Mouse (Mus musculus) v-Abl transformed pro-B cells (cell line): Measurements from ENCODE around the gene Hsf2bp.

Experiments used
- in situ Hi-C, 2 experiments: fragments of 400-800 bp; cut with MboI; formaldehyde crosslinking; loops; one replicate each; pipeline ENCODE4 v1.15.1; 2025; ENCODE audit not compliant: unreplicated experiment in 2 of 2

Hsf2bp gene

DNA sequence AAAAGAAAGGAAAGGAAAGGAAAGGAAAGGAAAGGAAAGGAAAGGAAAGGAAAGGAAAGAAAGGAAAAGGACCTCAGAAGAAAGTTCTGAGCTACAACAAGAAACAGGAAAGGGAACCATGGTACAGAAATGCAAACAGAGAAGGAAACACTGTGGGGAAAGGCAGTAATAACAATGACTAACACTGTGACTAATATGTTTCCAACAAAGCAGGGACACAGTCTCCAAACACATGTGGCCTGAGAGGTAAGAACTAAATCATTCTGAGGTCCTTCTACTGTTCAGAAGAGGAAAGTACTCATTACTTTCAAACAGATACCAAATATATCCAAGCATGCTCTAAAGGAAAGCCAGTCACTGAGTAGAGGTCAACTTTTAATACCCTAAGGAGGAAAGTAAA, 42.0 kb downstream of the Hsf2bp start:
- in situ Hi-C loops: loop anchor here in 1 of 2 experiments (25.0 kb wide), 1 partner anchor 1457 kb away; no protein-coding TSS in a partner anchor

DNA sequence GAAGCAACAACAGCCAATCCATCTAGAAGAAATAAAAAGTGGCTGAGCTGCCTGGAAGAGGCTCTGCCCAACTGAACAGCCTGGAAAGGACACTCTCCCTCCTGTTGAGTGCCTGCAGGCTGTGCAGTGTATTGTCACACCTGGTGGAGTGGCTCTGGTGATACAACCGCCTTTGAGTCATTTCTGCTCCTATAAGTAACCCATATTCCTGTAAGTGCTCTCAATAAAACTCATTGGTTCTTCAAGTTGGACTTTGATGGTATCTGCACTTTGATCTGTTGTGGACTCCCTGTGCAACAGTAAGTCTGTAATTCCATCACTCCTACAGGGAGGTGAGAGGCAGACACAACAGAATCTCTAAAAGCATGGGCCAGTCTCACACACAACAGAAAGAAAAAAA, 42.8 kb downstream of the Hsf2bp start:
- in situ Hi-C loops: loop anchor here in 1 of 2 experiments (25.0 kb wide), 1 partner anchor 1456 kb away; no protein-coding TSS in a partner anchor

GRCm38 (mm10) chr17:31992004-31992403, 44.1 kb downstream of the Hsf2bp start:
- in situ Hi-C loops: loop anchor here in 1 of 2 experiments (25.0 kb wide), 1 partner anchor 1455 kb away; no protein-coding TSS in a partner anchor

GRCm38 (mm10) chr17:31989035-31989434, 47.1 kb downstream of the Hsf2bp start:
- in situ Hi-C loops: loop anchor here in 1 of 2 experiments (25.0 kb wide), 1 partner anchor 1452 kb away; no protein-coding TSS in a partner anchor

GRCm38 (mm10) chr17:31986915-31987314, 49.2 kb downstream of the Hsf2bp start:
- in situ Hi-C loops: loop anchor here in 1 of 2 experiments (25.0 kb wide), 1 partner anchor 1450 kb away; no protein-coding TSS in a partner anchor

GRCm38 (mm10) chr17:31983491-31983890, 52.7 kb downstream of the Hsf2bp start:
- in situ Hi-C loops: loop anchor here in 1 of 2 experiments (25.0 kb wide), 1 partner anchor 1446 kb away; no protein-coding TSS in a partner anchor

GRCm38 (mm10) chr17:31982326-31983190, 53.6 kb downstream of the Hsf2bp start:
- in situ Hi-C loops: loop anchor here in 1 of 2 experiments (25.0 kb wide), 1 partner anchor 1445 kb away; no protein-coding TSS in a partner anchor

DNA sequence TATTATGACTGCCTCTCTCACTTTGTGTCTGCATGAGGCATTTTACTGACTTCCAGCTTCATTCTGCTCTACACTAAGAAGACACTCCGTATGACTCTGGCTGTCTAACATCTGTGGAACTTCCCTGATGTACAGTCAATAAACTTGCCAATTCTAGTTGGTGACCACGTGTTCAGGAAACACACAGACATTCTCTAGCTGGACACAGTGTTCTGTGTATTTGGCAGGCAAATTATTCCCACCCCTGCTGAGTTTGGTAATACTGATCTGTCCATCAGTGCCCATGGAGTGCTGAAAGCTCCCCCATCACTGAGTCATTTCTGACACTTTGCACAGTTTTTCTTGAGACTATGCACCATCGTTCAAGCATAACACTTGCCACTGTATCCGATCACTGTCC, 56.3 kb downstream of the Hsf2bp start:
- in situ Hi-C loops: loop anchor here in 1 of 2 experiments (25.0 kb wide), 1 partner anchor 1443 kb away; no protein-coding TSS in a partner anchor

DNA sequence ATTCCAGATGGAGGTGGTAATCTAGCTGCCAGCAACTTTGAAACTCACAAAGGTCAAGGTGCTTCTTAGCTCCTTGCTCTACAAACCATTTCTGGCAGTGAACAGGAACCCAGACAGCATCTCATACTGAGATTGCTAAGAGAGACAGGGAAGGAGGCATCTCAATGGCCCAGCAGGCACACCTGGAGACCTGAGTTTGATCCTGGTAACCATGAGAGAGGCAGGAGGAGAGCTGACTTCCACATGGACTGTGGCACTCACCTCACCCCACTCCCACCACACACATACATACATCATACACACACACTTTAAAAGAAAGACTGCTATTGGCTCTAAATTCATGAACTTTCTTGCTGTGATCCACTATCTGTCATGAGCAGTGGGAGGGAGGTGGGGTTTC, 59.0 kb downstream of the Hsf2bp start:
- in situ Hi-C loops: loop anchor here in 1 of 2 experiments (25.0 kb wide), 1 partner anchor 1440 kb away; no protein-coding TSS in a partner anchor

DNA sequence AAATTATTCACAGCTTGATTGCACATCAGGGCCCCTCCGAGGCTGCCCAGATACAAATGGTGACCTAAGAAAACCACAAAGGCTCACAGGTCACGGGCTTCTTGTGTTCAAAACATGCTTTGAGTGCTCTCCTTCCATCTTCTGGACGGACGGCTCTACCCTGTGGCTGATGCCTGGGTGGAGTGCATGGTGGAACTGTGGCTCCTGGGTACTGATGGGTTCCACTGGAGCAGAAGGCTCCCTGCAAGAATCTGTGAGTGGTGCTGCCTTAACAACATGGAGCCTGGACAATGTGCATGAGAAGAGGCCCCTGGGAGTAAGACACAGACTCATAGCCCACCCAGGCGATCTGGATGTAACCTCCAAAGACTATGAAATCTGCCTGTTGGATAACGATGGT, 59.6 kb downstream of the Hsf2bp start:
- in situ Hi-C loops: loop anchor here in 1 of 2 experiments (25.0 kb wide), 1 partner anchor 1439 kb away; no protein-coding TSS in a partner anchor

GRCm38 (mm10) chr17:31974694-31975093, 61.5 kb downstream of the Hsf2bp start:
- in situ Hi-C loops: loop anchor here in 1 of 2 experiments (25.0 kb wide), 1 partner anchor 1437 kb away; no protein-coding TSS in a partner anchor

DNA sequence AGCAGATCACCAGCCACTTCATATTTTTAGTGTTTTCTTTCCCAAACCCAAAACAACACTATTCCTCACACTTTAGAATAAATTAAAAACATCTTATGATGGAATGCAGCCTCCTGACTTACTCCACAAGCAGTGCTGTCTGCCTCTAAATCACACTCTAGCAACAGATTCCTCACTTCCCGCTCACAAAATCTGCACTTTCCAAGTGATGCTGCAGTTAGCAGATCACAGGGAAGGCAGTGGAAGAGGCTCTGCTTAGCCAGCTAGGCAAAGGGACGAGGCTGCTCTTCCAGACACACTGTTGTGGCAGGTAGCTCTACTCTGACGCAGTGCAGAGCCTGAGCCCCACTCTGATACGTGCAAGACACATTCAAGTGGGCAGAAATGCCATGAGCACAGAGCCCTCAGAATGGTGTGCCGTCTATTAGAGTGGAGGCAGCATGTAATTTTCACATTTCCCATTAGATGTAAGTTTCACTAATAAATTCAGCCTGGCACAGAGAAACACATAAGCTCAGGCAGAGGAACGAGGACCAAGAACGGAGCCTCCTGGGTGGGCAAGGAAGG, 62.4 kb downstream of the Hsf2bp start:
- in situ Hi-C loops: no loop called here

- in situ Hi-C loops: no loop called here
These were observed 65.3 kb downstream of the Hsf2bp start for GRCm38 (mm10) chr17:31970890-31971289.

- in situ Hi-C loops: no loop called here
These were observed 67.3 kb downstream of the Hsf2bp start for GRCm38 (mm10) chr17:31968801-31969200.

GRCm38 (mm10) chr17:31967311-31967710, 68.8 kb downstream of the Hsf2bp start:
- in situ Hi-C loops: no loop called here

DNA sequence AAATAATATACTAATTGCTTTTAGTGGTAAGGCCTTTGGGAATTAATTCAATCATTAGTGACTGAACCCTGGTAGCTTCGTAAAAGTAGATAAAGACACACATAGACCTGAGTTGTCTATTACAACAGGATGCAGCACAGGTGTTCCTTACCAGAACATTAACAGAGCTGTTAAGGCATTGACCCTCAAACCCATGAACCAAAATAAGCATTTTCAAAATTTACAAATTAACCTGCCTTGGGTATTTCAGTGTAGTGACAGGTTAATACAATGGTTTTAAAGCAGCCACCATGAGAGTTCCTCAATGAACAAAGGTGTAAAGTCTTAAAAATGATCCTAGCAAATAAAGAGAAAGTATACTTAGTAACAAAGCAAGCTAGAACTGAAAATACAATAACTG, 69.6 kb downstream of the Hsf2bp start:
- in situ Hi-C loops: no loop called here

DNA sequence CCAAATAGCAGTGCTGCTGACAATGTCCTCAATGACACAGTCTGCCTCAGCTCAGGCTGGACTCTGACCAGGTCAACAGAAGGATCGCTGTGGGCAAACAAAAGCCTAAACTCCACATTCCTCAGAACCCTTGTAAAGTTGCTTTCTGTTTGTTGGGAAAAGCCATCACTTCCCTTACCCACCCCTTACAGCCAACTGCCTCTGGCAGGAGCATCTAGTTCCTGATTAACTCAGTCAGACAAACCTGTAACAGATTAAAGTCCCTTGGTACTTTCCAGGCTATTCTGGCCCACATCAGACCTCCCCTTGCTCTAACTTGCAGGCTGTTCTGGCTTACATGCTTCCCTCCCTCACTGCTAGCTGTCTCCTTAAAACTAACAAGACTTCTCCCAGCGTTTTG, 70.5 kb downstream of the Hsf2bp start:
- in situ Hi-C loops: no loop called here

- in situ Hi-C loops: no loop called here
These were observed 73.2 kb downstream of the Hsf2bp start for GRCm38 (mm10) chr17:31962930-31963329.

- in situ Hi-C loops: no loop called here
These were observed 73.9 kb downstream of the Hsf2bp start for GRCm38 (mm10) chr17:31962281-31962680.

GRCm38 (mm10) chr17:31954551-31955140, 81.5 kb downstream of the Hsf2bp start:
- in situ Hi-C loops: no loop called here

DNA sequence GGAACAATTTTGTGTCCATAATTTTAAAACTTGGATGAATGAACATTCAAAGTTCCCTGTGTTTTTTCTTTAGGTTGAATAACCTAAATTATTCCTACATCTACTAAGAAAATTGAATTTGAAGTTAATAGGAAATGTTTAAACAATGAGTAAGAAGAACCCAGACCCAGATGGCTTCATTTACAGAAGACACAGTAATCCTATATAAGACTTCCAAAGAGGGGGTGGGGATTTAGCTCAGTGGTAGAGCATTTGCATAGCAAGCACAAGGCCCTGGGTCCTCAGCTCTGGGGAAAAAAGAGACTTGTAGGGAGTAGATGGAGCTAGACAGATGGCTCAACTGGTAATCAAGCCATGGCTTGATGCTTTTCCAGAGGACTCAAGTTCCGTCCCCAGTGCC, 87.1 kb downstream of the Hsf2bp start:
- in situ Hi-C loops: loop anchor here in 1 of 2 experiments (25.0 kb wide), 1 partner anchor 987 kb away; the partner anchor contains the start of gene Umodl1
